Mouse (Mus musculus): ENCODE results near the gene 1700029H14Rik. TPM values are rescaled to one million over a fixed set of nuclear protein-coding genes. Genes with fewer than 3 reads are reported as not detected.
A peak's percentile ranks its signal among the peaks of the same experiment; 100 is the strongest.

Gene 1700029H14Rik
- total and polyA plus RNA-seq, 2 experiments from 2014 or later: 0.30 to 2.8 TPM

DNA sequence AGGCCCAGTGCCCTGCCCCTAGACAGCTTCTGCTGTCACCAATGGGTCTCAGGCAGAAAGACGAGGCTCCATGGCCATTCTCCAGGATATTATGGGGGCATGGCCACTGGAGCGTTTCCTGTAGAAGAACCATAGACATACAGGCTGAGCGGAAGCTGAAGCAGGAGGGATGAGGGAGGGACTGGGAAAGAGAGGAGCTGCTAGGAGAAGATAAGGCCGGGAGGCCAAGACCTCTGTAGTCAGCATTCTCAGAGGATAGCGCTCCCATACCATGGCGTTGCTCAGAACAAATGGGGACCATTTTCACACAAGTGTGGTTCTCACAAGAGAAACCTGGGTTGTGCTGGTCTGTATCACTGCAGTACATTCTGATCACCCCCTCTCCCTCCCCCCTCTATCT, 26.8 kb upstream of the 1700029H14Rik start:
- 90% methylated on average over 6 of the region's 6 CpGs for WGBS
- no peak overlapping the region for H3K4me3 ChIP-seq (ENCODE audit: low read length)
- no peaks in the 10 kb centered on the region for H3K4me1 ChIP-seq (ENCODE audit: insufficient read depth, low read length)
- H3K36me3 ChIP-seq (ENCODE audit: insufficient read depth, low read length): peaks cover 44% of the 10 kb centered on the region
- H3K27me3 ChIP-seq (ENCODE audit: insufficient read depth, low read length): no peaks in the 10 kb centered on the region
- H3K4me2 ChIP-seq (ENCODE audit: low read depth, low read length): no peak overlapping the region
- H3K9me3 ChIP-seq (ENCODE audit: low read length): no peaks in the 10 kb centered on the region
- H3K9ac ChIP-seq (replicated peaks; ENCODE audit: low read length): no peak overlapping the region
- DNase-seq (ENCODE audit: low spot score): no peak
- no peak for ATAC-seq
- TF ChIP-seq CTCF (IDR thresholded peaks at IDR 0.05; ENCODE audit: low read depth): no peak
- H3K27ac ChIP-seq: no peak overlapping the region

DNA sequence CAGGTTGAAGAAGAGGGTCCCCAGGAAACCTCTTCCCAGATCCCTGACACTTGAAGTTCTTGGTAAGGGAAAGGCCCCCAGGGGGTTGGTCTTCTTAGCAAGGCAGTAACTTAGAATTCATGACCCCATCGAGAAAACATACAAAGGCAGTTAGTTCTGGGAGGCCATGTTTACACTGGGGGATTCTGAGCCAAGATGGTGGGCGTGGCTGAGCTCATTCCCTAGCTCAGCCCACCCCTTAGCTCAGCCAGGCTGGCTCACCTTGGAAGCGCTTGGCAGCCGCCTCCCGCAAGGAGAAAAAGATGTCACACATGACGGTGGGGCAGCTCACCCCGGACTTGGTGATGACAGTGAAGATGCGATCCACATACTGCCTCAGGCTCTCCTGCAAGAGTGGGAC, 22.4 kb upstream of the 1700029H14Rik start:
- DNase-seq (ENCODE audit: low spot score) (no peak), ATAC-seq (no peak)
- Histone ChIP-seq H3K9ac (replicated peaks; ENCODE audit: low read length) (no peak overlapping the region), H3K4me1 (ENCODE audit: insufficient read depth, low read length) (no peaks in the 10 kb centered on the region), H3K4me3 (ENCODE audit: low read length) (no peak overlapping the region), H3K27me3 (ENCODE audit: insufficient read depth, low read length) (no peaks in the 10 kb centered on the region), H3K4me2 (ENCODE audit: low read depth, low read length) (no peak overlapping the region), H3K9me3 (ENCODE audit: low read length) (no peaks in the 10 kb centered on the region), H3K36me3 (ENCODE audit: insufficient read depth, low read length) (peaks cover 80% of the 10 kb centered on the region), H3K27ac (no peak overlapping the region)
- WGBS: 83% methylated on average over 8 of the region's 8 CpGs
- TF ChIP-seq CTCF (IDR thresholded peaks at IDR 0.05; ENCODE audit: low read depth): no peak

- TF ChIP-seq CTCF (IDR thresholded peaks at IDR 0.05; ENCODE audit: low read depth): no peak
- Histone ChIP-seq H3K4me2 (ENCODE audit: low read depth, low read length) (no peak overlapping the region), H3K9me3 (ENCODE audit: low read length) (no peaks in the 10 kb centered on the region), H3K27me3 (ENCODE audit: insufficient read depth, low read length) (no peaks in the 10 kb centered on the region), H3K27ac (no peak overlapping the region), H3K36me3 (ENCODE audit: insufficient read depth, low read length) (peaks cover 86% of the 10 kb centered on the region), H3K9ac (replicated peaks; ENCODE audit: low read length) (no peak overlapping the region), H3K4me3 (ENCODE audit: low read length) (no peak overlapping the region), H3K4me1 (ENCODE audit: insufficient read depth, low read length) (no peaks in the 10 kb centered on the region)
- 94% methylated on average over 6 of the region's 6 CpGs for WGBS
- no peak for ATAC-seq
- DNase-seq (ENCODE audit: low spot score): no peak
Measured at GRCm38 (mm10) chr8:13577869-13578268, 15.6 kb upstream of the 1700029H14Rik start.

DNA sequence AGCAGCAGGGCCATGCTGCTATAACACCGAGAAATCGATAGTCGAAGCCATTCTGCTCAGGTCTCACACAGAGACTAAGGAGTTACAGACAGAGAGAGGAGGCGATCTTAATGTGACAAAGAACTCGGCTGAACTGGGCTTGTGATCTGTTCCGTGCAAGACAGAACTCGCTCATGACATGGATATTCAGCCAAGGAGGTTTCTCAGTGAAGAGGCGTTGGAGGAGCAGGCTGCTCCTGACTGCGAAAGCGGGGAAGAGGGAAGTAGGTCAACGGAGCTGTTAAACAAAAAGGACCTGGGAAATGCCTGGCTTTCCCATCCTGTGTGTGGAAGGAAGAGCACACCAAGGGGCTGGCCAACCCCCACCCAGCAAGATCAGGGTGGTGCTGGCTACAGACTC, 9.7 kb upstream of the 1700029H14Rik start:
- Histone ChIP-seq H3K27me3 (ENCODE audit: insufficient read depth, low read length) (no peaks in the 10 kb centered on the region), H3K4me3 (ENCODE audit: low read length) (no peak overlapping the region), H3K9ac (replicated peaks; ENCODE audit: low read length) (no peak overlapping the region), H3K36me3 (ENCODE audit: insufficient read depth, low read length) (peaks cover 56% of the 10 kb centered on the region), H3K27ac (peak overlapping the region; percentile 54; the same call in 1 of the 2 replicates), H3K4me2 (ENCODE audit: low read depth, low read length) (no peak overlapping the region), H3K4me1 (ENCODE audit: insufficient read depth, low read length) (no peaks in the 10 kb centered on the region), H3K9me3 (ENCODE audit: low read length) (no peaks in the 10 kb centered on the region)
- WGBS: 89% methylated on average over 11 of the region's 11 CpGs
- DNase-seq (ENCODE audit: low spot score) (no peak), ATAC-seq (peak; percentile 31; the same call in 1 of the 2 replicates)
- no peak for TF ChIP-seq CTCF (IDR thresholded peaks at IDR 0.05; ENCODE audit: low read depth)

- no peaks in the 10 kb centered on the region for H3K4me1 ChIP-seq (ENCODE audit: insufficient read depth, low read length)
- no peak overlapping the region for H3K9ac ChIP-seq (replicated peaks; ENCODE audit: low read length)
- no peak for TF ChIP-seq CTCF (IDR thresholded peaks at IDR 0.05; ENCODE audit: low read depth)
- no peaks in the 10 kb centered on the region for H3K36me3 ChIP-seq (ENCODE audit: insufficient read depth, low read length)
- H3K4me3 ChIP-seq (ENCODE audit: low read length): no peak overlapping the region
- no peaks in the 10 kb centered on the region for H3K9me3 ChIP-seq (ENCODE audit: low read length)
- DNase-seq (ENCODE audit: low spot score): no peak
- no peak overlapping the region for H3K4me2 ChIP-seq (ENCODE audit: low read depth, low read length)
- WGBS: 73% methylated on average over 2 of the region's 2 CpGs
- no peak overlapping the region for H3K27ac ChIP-seq
- no peak for ATAC-seq
- no peaks in the 10 kb centered on the region for H3K27me3 ChIP-seq (ENCODE audit: insufficient read depth, low read length)
Measured at GRCm38 (mm10) chr8:13557526-13557925, 4.7 kb downstream of the 1700029H14Rik start.

GRCm38 (mm10) chr8:13551574-13551830, 10.8 kb downstream of the 1700029H14Rik start:
- Histone ChIP-seq H3K36me3 (ENCODE audit: insufficient read depth, low read length) (no peaks in the 10 kb centered on the region), H3K9ac (replicated peaks; ENCODE audit: low read length) (no peak overlapping the region), H3K4me2 (ENCODE audit: low read depth, low read length) (no peak overlapping the region), H3K4me1 (ENCODE audit: insufficient read depth, low read length) (no peaks in the 10 kb centered on the region), H3K27me3 (ENCODE audit: insufficient read depth, low read length) (no peaks in the 10 kb centered on the region), H3K9me3 (ENCODE audit: low read length) (no peaks in the 10 kb centered on the region), H3K27ac (no peak overlapping the region), H3K4me3 (ENCODE audit: low read length) (no peak overlapping the region)
- ATAC-seq (no peak; the same call in 1 of the 2 replicates), DNase-seq (ENCODE audit: low spot score) (no peak)
- TF ChIP-seq CTCF (IDR thresholded peaks at IDR 0.05; ENCODE audit: low read depth): no peak
- WGBS: 93% methylated on average over 6 of the region's 6 CpGs

DNA sequence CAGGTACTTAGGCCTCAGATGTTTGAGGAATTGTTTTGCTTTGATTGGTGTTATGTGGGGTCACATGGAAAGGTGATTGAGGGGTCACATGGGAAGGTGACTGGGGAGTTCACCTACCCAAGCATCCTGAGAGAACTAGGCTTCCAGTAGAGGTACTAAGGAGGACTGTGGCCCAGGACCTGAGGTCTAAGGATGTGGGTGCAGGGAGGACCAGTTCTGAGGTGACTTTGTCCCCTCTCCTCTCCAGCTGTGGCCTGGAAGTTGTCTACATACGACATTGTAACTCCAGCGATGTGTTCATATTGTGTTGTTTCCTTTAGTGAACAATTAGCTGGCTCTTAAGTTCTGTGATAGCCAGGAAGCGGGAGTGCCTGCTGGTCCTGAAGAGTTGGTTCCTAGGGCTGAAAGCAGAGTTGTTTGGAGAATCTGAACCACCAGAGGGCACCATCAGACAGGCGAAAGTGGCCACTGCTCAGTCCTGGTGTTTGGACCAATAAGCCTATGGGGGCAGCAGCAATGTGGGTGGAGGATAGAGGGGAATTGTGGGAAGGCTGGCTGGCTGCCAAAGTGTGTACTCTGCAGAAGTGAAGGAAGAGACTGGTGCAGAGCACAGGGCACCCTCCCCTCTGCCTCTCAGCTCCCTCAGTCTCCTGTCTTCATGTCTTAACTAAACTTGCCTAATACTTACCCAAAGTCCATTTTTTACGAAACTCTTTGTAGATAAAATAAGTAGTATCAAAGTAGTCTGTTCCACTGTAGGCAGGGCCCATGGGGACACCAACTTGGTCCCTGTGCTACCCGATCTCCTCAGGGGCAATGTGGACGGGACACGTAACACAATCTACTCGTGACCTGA, 11.3 kb downstream of the 1700029H14Rik start:
- H3K4me1 ChIP-seq (ENCODE audit: insufficient read depth, low read length): no peaks in the 10 kb centered on the region
- H3K27ac ChIP-seq: no peak overlapping the region
- H3K4me3 ChIP-seq (ENCODE audit: low read length): no peak overlapping the region
- ATAC-seq (peak; percentile 93), DNase-seq (ENCODE audit: low spot score) (peak; percentile 96)
- no peak overlapping the region for H3K4me2 ChIP-seq (ENCODE audit: low read depth, low read length)
- H3K27me3 ChIP-seq (ENCODE audit: insufficient read depth, low read length): no peaks in the 10 kb centered on the region
- WGBS: 55% methylated on average over 9 of the region's 9 CpGs
- H3K9me3 ChIP-seq (ENCODE audit: low read length): no peaks in the 10 kb centered on the region
- H3K36me3 ChIP-seq (ENCODE audit: insufficient read depth, low read length): no peaks in the 10 kb centered on the region
- TF ChIP-seq CTCF (IDR thresholded peaks at IDR 0.05; ENCODE audit: low read depth): peak; percentile 95
- H3K9ac ChIP-seq (replicated peaks; ENCODE audit: low read length): no peak overlapping the region
